Mouse (Mus musculus) kidney, embryonic 16.5 days (tissue): ENCODE measurements around the gene Bco2. TPM values are rescaled to one million over a fixed set of nuclear protein-coding genes. Genes with fewer than 3 reads are reported as not detected.
A peak's percentile ranks its signal among the peaks of the same experiment; 100 is the strongest.

Experiments
- ATAC-seq: fragments of 200-750 bp; cut with Nextera tagmentation; 2 replicates; pipeline ENCODE4 v1.8.0; 2017; ENCODE audit warnings: moderate TSS enrichment; ENCODE audit not compliant: low FRiP score, low TSS enrichment
- H3K27ac ChIP-seq: fragments of 300-500 bp; sonication (generic); 2 replicates; pipeline ENCODE4 v1.5.1; 2014; ENCODE audit warnings: low read length
- H3K27me3 ChIP-seq: fragments of 300-500 bp; sonication (generic); 2 replicates; pipeline ENCODE4 v1.6.1; 2014; ENCODE audit warnings: low read length, control low read depth, mixed read lengths; ENCODE audit not compliant: insufficient read depth
- H3K36me3 ChIP-seq: fragments of 300-500 bp; sonication (generic); 2 replicates; pipeline ENCODE4 v1.6.1; 2014; ENCODE audit warnings: low read length, control low read depth, mixed read lengths; ENCODE audit not compliant: insufficient read depth
- H3K4me1 ChIP-seq: fragments of 300-500 bp; sonication (generic); 2 replicates; pipeline ENCODE4 v1.6.1; 2014; ENCODE audit warnings: low read length, control low read depth, mixed read lengths; ENCODE audit not compliant: insufficient read depth
- H3K4me2 ChIP-seq: fragments of 300-500 bp; sonication (generic); replicated peaks from 2 replicates; pipeline ENCODE4 v1.6.1; 2014; ENCODE audit warnings: low read depth, low read length
- H3K4me3 ChIP-seq: fragments of 300-500 bp; sonication (generic); 2 replicates; pipeline ENCODE4 v1.5.1; 2014; ENCODE audit warnings: mild to moderate bottlenecking, low read length
- H3K9ac ChIP-seq: fragments of 300-500 bp; sonication (generic); replicated peaks from 2 replicates; pipeline ENCODE4 v1.6.1; 2014; ENCODE audit warnings: low read length
- H3K9me3 ChIP-seq: fragments of 300-500 bp; sonication (generic); 2 replicates; pipeline ENCODE4 v1.6.1; 2016; ENCODE audit warnings: low read length, control low read depth
- WGBS: fragments of 180-500 bp; shearing (Covaris S2); extraction: QIAGEN DNeasy Blood & Tissue Kit; methylation state at CpG from one replicate; pipeline ENCODE4 v1.1.7; 2014; 5-methylcytosine and 5-hydroxymethylcytosine counted together
- polyA plus RNA-seq: library from polyadenylated mRNA; unstranded; fragments of >200 nt; fragmentation: Nextera tagmentation; extraction: Ambion mirVana; gene quantifications from 2 replicates; pipeline ENCODE4 v1.2.1, GENCODE M21; 2015

Bco2 gene
- polyA plus RNA-seq, 1 experiment from 2014 or later, result 0.24 TPM

DNA sequence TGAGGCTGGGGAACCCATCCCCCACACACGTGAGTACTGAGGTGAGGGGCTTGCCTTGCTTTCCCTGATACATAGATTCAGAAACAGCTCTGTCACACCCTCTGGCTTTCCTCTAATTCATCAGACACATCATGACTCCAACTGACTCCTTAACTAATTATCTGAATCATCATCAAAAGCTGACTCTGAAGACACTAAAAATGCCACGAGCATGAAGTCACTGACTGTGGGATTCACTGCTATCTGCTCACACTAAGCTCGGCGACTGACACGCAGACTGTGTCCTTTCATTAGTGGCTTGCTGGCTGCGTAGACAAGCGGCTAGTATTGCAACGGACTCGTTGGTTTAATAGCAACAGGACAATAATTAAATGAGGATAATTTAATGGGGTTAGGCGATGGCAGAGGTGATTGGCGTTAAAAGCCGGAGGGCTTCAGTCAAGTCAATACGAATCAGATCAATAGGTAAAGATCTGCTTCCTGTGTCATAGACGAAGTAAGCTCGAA, 54.5 kb downstream of the Bco2 start:
- Histone ChIP-seq H3K9me3 (no peaks in the 10 kb centered on the region), H3K27ac (no peak overlapping the region), H3K4me2 (peak overlapping the region; percentile 49), H3K4me3 (peak overlapping the region; percentile 32), H3K9ac (no peak overlapping the region), H3K36me3 (no peaks in the 10 kb centered on the region), H3K4me1 (peaks cover 9% of the 10 kb centered on the region; the same call in 1 of the 2 replicates), H3K27me3 (no peaks in the 10 kb centered on the region)
- WGBS, result 66% methylated on average over 15 of the region's 15 CpGs
- ATAC-seq, result no peak

DNA sequence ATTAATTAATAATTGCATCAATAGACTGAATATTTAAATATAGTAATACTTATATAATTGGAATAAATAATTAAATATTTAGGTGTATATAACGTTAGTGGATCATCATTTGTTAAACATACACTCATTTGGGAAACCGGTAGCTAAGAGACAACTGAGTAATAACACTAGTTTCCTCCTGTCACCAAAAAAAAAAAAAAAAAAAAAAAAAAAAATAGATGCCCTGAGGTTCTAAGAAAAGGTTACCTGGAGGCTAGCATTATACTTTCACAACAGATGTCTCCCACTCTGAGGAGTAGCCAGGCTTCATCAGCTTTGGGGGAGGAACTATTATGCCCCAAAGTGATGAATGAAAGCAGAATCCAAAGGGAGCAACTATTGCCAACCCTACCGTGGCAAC, 55.2 kb downstream of the Bco2 start:
- H3K4me2 ChIP-seq, result no peak overlapping the region
- 84% methylated on average over 3 of the region's 3 CpGs for WGBS
- no peaks in the 10 kb centered on the region for H3K9me3 ChIP-seq
- H3K27me3 ChIP-seq, result no peaks in the 10 kb centered on the region
- H3K27ac ChIP-seq, result no peak overlapping the region
- H3K9ac ChIP-seq, result no peak overlapping the region
- H3K36me3 ChIP-seq, result no peaks in the 10 kb centered on the region
- H3K4me3 ChIP-seq, result no peak overlapping the region
- no peak for ATAC-seq
- H3K4me1 ChIP-seq, result peaks cover 9% of the 10 kb centered on the region; the same call in 1 of the 2 replicates

DNA sequence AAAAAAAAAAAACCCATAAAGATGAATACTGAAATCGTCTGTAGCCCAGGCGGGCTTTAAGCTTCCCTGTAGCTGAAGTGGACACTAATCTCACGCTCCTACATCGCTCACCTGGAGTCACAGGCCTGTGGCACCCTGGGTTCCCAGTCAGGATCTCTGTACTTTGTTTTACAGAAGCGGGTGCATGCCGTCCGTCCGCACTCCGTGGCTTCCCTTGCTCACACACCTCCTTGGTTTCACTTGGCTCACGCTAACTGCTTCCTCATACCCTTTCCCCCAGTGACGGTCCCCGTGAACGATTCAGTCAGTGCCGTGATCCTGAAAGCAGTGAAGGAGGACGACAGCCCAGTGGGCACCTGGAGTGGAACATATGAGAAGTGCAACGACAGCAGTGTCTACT, 56.2 kb downstream of the Bco2 start:
- ATAC-seq, result no peak
- Histone ChIP-seq H3K9ac (no peak overlapping the region), H3K4me2 (no peak overlapping the region), H3K9me3 (no peaks in the 10 kb centered on the region), H3K4me1 (peaks cover 3% of the 10 kb centered on the region; the same call in 1 of the 2 replicates), H3K36me3 (no peaks in the 10 kb centered on the region), H3K27ac (no peak overlapping the region), H3K4me3 (no peak overlapping the region), H3K27me3 (no peaks in the 10 kb centered on the region)
- 70% methylated on average over 16 of the region's 16 CpGs for WGBS

DNA sequence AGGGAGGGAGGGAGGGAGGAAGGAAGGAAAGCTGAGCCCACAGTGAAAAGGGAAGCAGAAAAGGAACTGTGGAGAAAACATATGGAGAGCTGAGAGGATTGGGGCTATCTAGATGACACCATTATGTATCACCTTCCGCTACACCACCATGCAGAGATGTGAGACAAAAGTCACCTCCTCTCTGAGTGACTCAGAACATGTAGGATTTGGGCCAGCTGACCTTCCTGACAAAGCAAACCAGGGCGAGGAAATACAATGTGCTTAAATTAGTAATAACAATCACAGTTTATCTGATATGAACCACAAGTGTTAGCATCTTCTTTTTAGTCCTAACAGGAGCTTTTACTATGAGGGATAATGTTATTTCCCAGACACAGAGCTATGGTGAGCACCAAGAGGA, 57.4 kb downstream of the Bco2 start:
- Histone ChIP-seq H3K4me1 (peaks cover 5% of the 10 kb centered on the region; the same call in 1 of the 2 replicates), H3K4me2 (no peak overlapping the region), H3K4me3 (no peak overlapping the region), H3K27ac (no peak overlapping the region), H3K9ac (no peak overlapping the region), H3K36me3 (no peaks in the 10 kb centered on the region), H3K27me3 (no peaks in the 10 kb centered on the region), H3K9me3 (no peaks in the 10 kb centered on the region)
- no peak for ATAC-seq
- 75% methylated on average over 2 of the region's 2 CpGs for WGBS

DNA sequence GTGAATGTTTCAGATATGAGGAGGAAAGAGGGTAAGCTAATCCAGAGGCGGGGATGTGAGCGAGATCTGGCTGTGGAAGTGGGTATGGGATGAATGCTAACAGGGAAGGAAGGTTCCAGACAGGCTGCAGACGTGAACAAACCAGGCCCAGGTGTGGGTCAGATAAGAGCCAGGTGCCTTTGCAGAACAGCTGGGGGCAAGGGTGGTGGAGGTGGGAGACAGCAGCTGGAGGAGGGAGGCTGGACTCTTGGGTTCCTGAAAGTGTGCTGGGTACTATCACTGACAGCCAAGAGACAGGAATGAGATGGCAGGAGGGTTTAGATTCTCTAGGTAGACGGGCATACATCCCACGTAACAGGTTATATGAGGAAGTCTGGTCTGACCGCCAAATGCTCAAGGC, 57.9 kb downstream of the Bco2 start:
- 53% methylated on average over 6 of the region's 6 CpGs for WGBS
- H3K4me2 ChIP-seq, result peak overlapping the region; percentile 11; the same call in 1 of the 2 replicates
- no peaks in the 10 kb centered on the region for H3K36me3 ChIP-seq
- ATAC-seq, result no peak
- no peak overlapping the region; the same call in 1 of the 2 replicates for H3K27ac ChIP-seq
- no peaks in the 10 kb centered on the region for H3K9me3 ChIP-seq
- no peaks in the 10 kb centered on the region for H3K27me3 ChIP-seq
- 0 out of 2 replicates have a peak overlapping the region, but pooled peaks have one; percentile 0 for H3K9ac ChIP-seq
- no peak overlapping the region for H3K4me3 ChIP-seq
- peaks cover 5% of the 10 kb centered on the region; the same call in 1 of the 2 replicates for H3K4me1 ChIP-seq

DNA sequence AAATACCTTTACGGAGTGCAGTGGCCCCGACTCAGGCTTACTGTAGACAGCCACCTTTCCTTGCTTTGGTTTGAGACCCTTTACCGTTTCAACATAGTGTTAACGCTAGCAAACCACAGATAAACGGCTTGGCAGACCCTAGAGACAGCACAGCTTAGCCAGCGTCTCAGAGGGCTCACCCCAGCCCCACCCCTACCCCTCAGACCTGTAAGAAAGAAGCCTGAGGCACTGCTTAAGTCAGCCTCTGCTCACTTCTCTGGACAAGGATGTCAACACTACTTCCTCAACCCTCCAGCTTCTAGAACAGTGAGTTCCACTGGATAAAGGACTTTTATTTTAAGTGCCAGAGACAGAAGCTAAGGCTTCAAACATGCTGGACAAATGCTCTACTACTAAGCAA, 58.4 kb downstream of the Bco2 start:
- Histone ChIP-seq H3K4me3 (peak overlapping the region; percentile 16; the same call in 1 of the 2 replicates), H3K9me3 (no peaks in the 10 kb centered on the region), H3K27ac (no peak overlapping the region; the same call in 1 of the 2 replicates), H3K9ac (peak overlapping the region; percentile 0; the same call in 1 of the 2 replicates), H3K4me2 (peak overlapping the region; percentile 11), H3K4me1 (peaks cover 9% of the 10 kb centered on the region; the same call in 1 of the 2 replicates), H3K27me3 (no peaks in the 10 kb centered on the region), H3K36me3 (no peaks in the 10 kb centered on the region)
- no peak for ATAC-seq
- 36% methylated on average over 6 of the region's 6 CpGs for WGBS

DNA sequence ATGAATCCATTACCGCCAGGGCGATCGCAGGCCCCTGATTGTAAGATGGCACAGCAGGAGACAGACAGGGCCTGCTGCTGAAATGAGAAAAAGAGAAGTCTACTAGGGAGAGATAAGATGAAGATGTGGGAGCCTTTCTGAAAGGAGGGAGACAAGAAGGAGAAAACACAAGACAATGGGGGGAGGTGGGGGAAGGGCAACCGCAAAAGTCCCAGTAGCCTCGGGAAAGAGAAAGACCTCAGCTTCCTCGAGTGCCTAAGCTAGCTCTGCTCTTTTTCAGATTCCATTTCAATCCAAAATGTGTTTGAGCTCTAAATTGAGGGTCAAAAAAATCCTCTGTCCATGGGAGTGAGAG, 58.9 kb downstream of the Bco2 start:
- no peaks in the 10 kb centered on the region for H3K36me3 ChIP-seq
- H3K9me3 ChIP-seq, result no peaks in the 10 kb centered on the region
- no peak for ATAC-seq
- peaks cover 9% of the 10 kb centered on the region; the same call in 1 of the 2 replicates for H3K4me1 ChIP-seq
- H3K4me2 ChIP-seq, result peak overlapping the region; percentile 11
- no peak overlapping the region; the same call in 1 of the 2 replicates for H3K9ac ChIP-seq
- H3K27me3 ChIP-seq, result no peaks in the 10 kb centered on the region
- WGBS, result 51% methylated on average over 6 of the region's 6 CpGs
- no peak overlapping the region for H3K27ac ChIP-seq
- H3K4me3 ChIP-seq, result peak overlapping the region; percentile 16

DNA sequence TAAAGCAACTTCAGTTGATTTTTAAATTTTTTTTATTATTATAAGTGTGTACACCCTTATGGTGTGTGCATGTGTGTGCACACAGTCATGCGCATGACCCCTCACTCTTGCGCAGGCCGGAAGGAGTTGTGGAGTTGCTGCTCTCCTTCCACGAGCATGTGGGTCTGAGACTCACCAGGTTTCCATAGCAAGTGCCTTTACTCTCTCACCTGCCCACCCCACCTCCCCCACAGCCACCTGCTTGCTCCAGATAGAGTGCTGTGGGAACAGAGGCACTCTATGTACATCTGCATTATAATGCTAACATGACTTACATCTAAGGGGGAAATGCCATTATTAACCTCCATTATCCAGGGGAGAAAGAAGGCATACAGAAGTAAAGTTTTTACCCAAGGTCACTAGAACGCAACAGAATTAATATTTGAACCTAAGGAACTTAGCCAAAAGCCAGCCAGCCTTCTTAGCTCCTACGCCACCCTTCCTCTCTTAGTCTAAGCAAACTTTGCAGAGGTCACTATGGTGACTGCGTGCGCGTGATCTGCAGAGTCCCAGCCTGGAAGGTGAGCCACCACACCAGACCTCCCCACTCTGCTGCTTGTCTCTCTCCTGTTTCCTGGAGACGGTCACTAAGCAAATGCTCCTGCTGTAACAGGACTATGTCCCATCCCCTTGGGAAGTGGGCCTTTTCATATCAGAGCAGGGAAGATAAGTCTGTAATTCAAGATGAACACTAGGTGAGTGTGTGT, 59.4 kb downstream of the Bco2 start:
- no peak for ATAC-seq
- H3K4me1 ChIP-seq, result peaks cover 9% of the 10 kb centered on the region; the same call in 1 of the 2 replicates
- H3K27me3 ChIP-seq, result no peaks in the 10 kb centered on the region
- H3K27ac ChIP-seq, result no peak overlapping the region
- peak overlapping the region; percentile 12; the same call in 1 of the 2 replicates for H3K4me3 ChIP-seq
- 64% methylated on average over 10 of the region's 10 CpGs for WGBS
- H3K9me3 ChIP-seq, result no peaks in the 10 kb centered on the region
- H3K4me2 ChIP-seq, result peak overlapping the region; percentile 26
- H3K36me3 ChIP-seq, result no peaks in the 10 kb centered on the region
- no peak overlapping the region for H3K9ac ChIP-seq

DNA sequence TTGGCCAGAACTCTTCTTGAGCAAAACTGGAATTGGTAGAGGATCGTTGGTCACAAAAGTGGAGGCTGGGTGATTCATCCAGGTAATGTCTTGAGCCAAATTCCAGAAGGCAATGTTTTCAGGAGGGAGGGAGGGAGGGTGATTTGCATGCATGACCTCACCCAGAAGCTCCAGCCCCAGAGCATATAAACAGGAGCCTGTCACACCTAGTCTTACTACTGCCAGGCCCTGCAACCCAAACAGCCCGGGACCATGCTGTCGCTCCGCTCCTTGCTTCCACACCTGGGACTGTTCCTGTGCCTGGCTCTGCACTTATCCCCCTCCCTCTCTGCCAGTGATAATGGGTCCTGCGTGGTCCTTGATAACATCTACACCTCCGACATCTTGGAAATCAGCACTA, 60.7 kb downstream of the Bco2 start, which contains the start of gene Plet1:
Gene Plet1, plus strand, starts transcription at position 215 of the 400 bp plus-strand sequence.
- no peaks in the 10 kb centered on the region for H3K27me3 ChIP-seq
- H3K9ac ChIP-seq, result no peak within 1 kb of the TSS; the same call in 1 of the 2 replicates
- H3K4me2 ChIP-seq, result peak within 1 kb of the TSS; percentile 31
- peaks cover 9% of the 10 kb centered on the region; the same call in 1 of the 2 replicates for H3K4me1 ChIP-seq
- peak; percentile 65; the same call in 1 of the 2 replicates for ATAC-seq
- peak within 1 kb of the TSS; percentile 45 for H3K27ac ChIP-seq
- H3K9me3 ChIP-seq, result no peaks in the 10 kb centered on the region
- peak within 1 kb of the TSS; percentile 12 for H3K4me3 ChIP-seq
- 51% methylated on average over 6 of the region's 6 CpGs for WGBS
- H3K36me3 ChIP-seq, result no peaks in the 10 kb centered on the region

DNA sequence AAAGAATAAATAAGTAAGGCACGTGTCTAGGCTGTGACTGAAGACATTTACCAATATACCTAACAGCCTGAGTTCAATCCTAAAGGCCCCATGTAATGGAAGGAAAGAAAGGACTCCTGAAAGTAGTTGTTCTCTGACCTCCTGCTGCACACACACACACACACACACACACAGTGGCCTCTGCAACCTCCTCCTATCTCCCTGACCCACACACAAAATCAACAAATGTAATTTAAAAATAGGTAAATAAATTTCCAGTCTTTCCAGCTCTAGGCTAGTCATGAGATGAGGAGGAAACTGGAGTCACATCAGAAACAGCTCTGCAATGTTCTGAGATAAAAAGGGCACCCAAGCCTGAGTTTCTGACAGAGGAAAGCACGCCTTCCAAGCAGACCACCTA, 61.2 kb downstream of the Bco2 start:
- ATAC-seq, result no peak
- Histone ChIP-seq H3K4me1 (peaks cover 9% of the 10 kb centered on the region; the same call in 1 of the 2 replicates), H3K27me3 (no peaks in the 10 kb centered on the region), H3K27ac (peak overlapping the region; percentile 45), H3K4me3 (no peak overlapping the region), H3K9me3 (no peaks in the 10 kb centered on the region), H3K4me2 (no peak overlapping the region), H3K9ac (no peak overlapping the region), H3K36me3 (no peaks in the 10 kb centered on the region)
- 46% methylated on average over 2 of the region's 2 CpGs for WGBS
